Mouse (Mus musculus): ENCODE data around the gene Ptpro. TPM values are rescaled to one million over a fixed set of nuclear protein-coding genes. Genes with fewer than 3 reads are reported as not detected.
"Not testable (repeated sequence)": the region's sequence is repeated elsewhere in the genome, so short reads cannot be mapped to it uniquely, and the experiment has no call there.

Ptpro gene
- polyA plus RNA-seq, 1 experiment from 2014 or later, result 4.5 TPM

DNA sequence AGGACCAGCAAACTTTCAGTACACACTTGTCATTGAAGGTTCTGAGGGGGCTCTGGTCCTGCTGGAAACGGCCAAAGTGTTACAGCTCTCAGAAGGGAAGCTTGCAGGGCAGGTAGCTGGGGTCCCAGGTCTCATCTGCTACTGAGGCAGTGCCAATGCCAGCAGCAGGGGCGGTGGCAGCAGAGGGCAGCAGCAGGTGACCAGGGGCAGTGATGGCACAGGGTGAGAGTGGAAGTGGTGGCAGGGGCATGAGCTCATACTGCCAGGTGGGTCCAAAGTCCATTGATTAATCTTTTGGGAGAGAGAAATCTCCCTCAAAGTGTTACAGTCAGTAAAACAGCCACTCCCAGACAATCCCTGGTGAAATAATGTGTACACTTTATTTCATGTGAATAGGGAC is 214.1 kb downstream of the Ptpro start:
- ATAC-seq (replicated peaks; ENCODE audit: insufficient number of reproducible peaks, low FRiP score, low TSS enrichment, low read depth), result no peak
- no peaks in the 10 kb centered on the region for H3K4me1 ChIP-seq (ENCODE audit: control insufficient read depth, insufficient read depth, low read length)
- 83% methylated on average over 2 of the region's 2 CpGs for WGBS

GRCm38 (mm10) chr6:137467696-137468095 is 215.6 kb downstream of the Ptpro start:
- no peak overlapping the region for H3K4me2 ChIP-seq (ENCODE audit: low read depth, low read length)
- H3K9ac ChIP-seq (replicated peaks; ENCODE audit: low read length), result no peak overlapping the region
- H3K9me3 ChIP-seq (replicated peaks; ENCODE audit: control insufficient read depth, low read length), result no peaks in the 10 kb centered on the region
- ATAC-seq (replicated peaks; ENCODE audit: insufficient number of reproducible peaks, low FRiP score, low TSS enrichment, low read depth) (no peak), DNase-seq (ENCODE audit: low spot score) (no peak)
- no peaks in the 10 kb centered on the region for H3K27me3 ChIP-seq (ENCODE audit: control insufficient read depth, insufficient read depth, low read length)
- 84% methylated on average over 3 of the region's 3 CpGs for WGBS
- H3K4me3 ChIP-seq (ENCODE audit: low read depth, low read length), result no peak overlapping the region
- H3K27ac ChIP-seq (replicated peaks; ENCODE audit: low read depth, low read length), result no peak overlapping the region
- no peaks in the 10 kb centered on the region for H3K4me1 ChIP-seq (ENCODE audit: control insufficient read depth, insufficient read depth, low read length)
- H3K36me3 ChIP-seq (replicated peaks; ENCODE audit: control insufficient read depth, insufficient read depth, low read depth, low read length), result no peaks in the 10 kb centered on the region

More for the DNA sequence above, 214.1 kb downstream of the Ptpro start:
- Histone ChIP-seq H3K27ac (replicated peaks; ENCODE audit: low read depth, low read length) (no peak overlapping the region), H3K9me3 (replicated peaks; ENCODE audit: control insufficient read depth, low read length) (no peaks in the 10 kb centered on the region), H3K36me3 (replicated peaks; ENCODE audit: control insufficient read depth, insufficient read depth, low read depth, low read length) (no peaks in the 10 kb centered on the region), H3K4me3 (ENCODE audit: low read depth, low read length) (no peak overlapping the region), H3K27me3 (ENCODE audit: control insufficient read depth, insufficient read depth, low read length) (no peaks in the 10 kb centered on the region), H3K9ac (replicated peaks; ENCODE audit: low read length) (no peak overlapping the region), H3K4me2 (ENCODE audit: low read depth, low read length) (no peak overlapping the region)
- DNase-seq (ENCODE audit: low spot score), result no peak

DNA sequence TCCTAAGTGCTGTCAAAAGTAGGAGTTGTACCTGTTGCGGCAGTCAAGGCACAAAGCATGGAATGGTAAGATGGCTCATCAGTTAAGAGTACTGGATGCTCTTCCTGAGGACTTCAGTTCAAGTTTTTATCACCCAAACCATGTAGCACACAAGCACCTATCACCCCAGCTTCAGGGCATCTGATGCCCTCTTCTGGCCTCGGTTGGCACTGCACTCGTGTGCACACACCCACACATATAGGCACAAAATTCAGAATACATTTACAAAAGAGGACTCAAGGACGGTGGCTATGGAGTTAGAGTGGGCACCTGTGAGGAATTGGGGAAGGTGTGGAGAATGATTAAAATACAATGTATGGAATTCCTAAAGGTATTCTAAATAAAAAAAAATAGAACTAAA is 217.4 kb downstream of the Ptpro start:
- no peak for ATAC-seq (replicated peaks; ENCODE audit: insufficient number of reproducible peaks, low FRiP score, low TSS enrichment, low read depth)
- DNase-seq (ENCODE audit: low spot score), result no peak
- Histone ChIP-seq H3K4me2 (ENCODE audit: low read depth, low read length) (no peak overlapping the region), H3K36me3 (replicated peaks; ENCODE audit: control insufficient read depth, insufficient read depth, low read depth, low read length) (no peaks in the 10 kb centered on the region), H3K4me3 (ENCODE audit: low read depth, low read length) (no peak overlapping the region), H3K27ac (replicated peaks; ENCODE audit: low read depth, low read length) (no peak overlapping the region), H3K9ac (replicated peaks; ENCODE audit: low read length) (no peak overlapping the region), H3K9me3 (replicated peaks; ENCODE audit: control insufficient read depth, low read length) (no peaks in the 10 kb centered on the region), H3K4me1 (ENCODE audit: control insufficient read depth, insufficient read depth, low read length) (no peaks in the 10 kb centered on the region), H3K27me3 (ENCODE audit: control insufficient read depth, insufficient read depth, low read length) (no peaks in the 10 kb centered on the region)
- WGBS, result 92% methylated on average over 4 of the region's 4 CpGs

DNA sequence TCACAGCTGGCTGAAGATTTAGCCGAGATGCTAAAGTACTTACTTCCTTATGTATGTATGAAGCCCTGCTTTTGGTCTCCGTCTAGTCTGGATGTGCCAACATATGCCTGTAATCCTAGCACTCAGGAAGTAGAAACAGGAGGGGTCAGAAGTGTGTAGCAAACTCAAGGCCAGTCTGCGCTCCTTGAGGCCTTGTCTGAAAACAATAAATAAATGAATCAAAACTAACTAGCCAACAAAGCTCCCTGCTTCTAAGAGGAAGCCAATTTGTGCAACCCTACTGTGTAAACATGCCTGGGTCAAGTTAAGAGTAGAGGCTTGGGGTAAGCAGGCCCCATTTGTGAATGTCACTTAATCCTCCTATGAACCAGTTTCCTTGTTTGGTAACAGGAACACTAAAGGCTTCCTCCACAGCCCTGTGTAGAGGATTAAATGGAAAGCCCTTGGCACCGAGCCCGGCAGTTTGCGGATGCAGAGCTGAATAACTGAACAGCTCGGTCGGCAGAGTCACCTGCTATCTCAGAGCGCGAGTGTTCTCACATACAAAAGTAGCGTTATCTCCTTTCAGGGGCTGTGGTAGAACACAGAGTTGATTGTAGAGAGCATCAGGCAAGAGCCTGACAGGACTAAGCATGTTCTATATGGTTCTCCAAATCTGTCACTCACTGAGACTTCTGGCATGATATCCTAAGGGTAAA is 218.9 kb downstream of the Ptpro start:
- no peak overlapping the region for H3K27ac ChIP-seq (replicated peaks; ENCODE audit: low read depth, low read length)

DNA sequence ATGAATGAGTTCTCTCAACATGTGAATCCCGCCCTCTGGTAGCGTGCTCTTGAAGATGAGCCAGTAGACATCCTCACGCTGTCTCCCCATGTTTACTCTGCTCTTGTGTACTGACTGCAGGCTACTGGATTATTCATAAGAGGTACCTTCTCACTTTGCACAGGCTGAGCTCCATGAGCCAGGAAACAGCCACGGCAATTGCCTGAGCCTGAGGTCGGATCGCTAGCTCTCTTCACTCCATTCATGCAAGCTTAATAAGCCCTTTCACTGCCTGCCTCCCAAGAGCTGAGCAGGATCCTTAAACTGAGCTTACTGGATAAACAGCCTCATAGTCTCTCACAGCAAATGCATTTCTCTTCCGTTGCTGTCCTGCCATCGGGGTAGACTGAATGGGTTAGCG is 220.0 kb downstream of the Ptpro start:
- 72% methylated on average over 9 of the region's 9 CpGs for WGBS
- DNase-seq (ENCODE audit: low spot score) (no peak), ATAC-seq (replicated peaks; ENCODE audit: insufficient number of reproducible peaks, low FRiP score, low TSS enrichment, low read depth) (no peak)
- no peak overlapping the region for H3K4me2 ChIP-seq (ENCODE audit: low read depth, low read length)
- no peak overlapping the region for H3K4me3 ChIP-seq (ENCODE audit: low read depth, low read length)
- no peaks in the 10 kb centered on the region for H3K4me1 ChIP-seq (ENCODE audit: control insufficient read depth, insufficient read depth, low read length)
- H3K27ac ChIP-seq (replicated peaks; ENCODE audit: low read depth, low read length), result no peak overlapping the region
- H3K9ac ChIP-seq (replicated peaks; ENCODE audit: low read length), result no peak overlapping the region
- no peaks in the 10 kb centered on the region for H3K9me3 ChIP-seq (replicated peaks; ENCODE audit: control insufficient read depth, low read length)
- H3K27me3 ChIP-seq (ENCODE audit: control insufficient read depth, insufficient read depth, low read length), result no peaks in the 10 kb centered on the region
- no peaks in the 10 kb centered on the region for H3K36me3 ChIP-seq (replicated peaks; ENCODE audit: control insufficient read depth, insufficient read depth, low read depth, low read length)

More for the DNA sequence above, 218.9 kb downstream of the Ptpro start:
- ATAC-seq (replicated peaks; ENCODE audit: insufficient number of reproducible peaks, low FRiP score, low TSS enrichment, low read depth) (peak; percentile 45; the same call in 1 of the 2 replicates), DNase-seq (ENCODE audit: low spot score) (peak; percentile 61)
- no peaks in the 10 kb centered on the region for H3K27me3 ChIP-seq (ENCODE audit: control insufficient read depth, insufficient read depth, low read length)
- no peak overlapping the region for H3K4me2 ChIP-seq (ENCODE audit: low read depth, low read length)
- no peak overlapping the region for H3K4me3 ChIP-seq (ENCODE audit: low read depth, low read length)
- H3K4me1 ChIP-seq (ENCODE audit: control insufficient read depth, insufficient read depth, low read length), result no peaks in the 10 kb centered on the region
- H3K9me3 ChIP-seq (replicated peaks; ENCODE audit: control insufficient read depth, low read length), result no peaks in the 10 kb centered on the region
- H3K9ac ChIP-seq (replicated peaks; ENCODE audit: low read length), result no peak overlapping the region
- H3K36me3 ChIP-seq (replicated peaks; ENCODE audit: control insufficient read depth, insufficient read depth, low read depth, low read length), result no peaks in the 10 kb centered on the region
- WGBS, result 53% methylated on average over 11 of the region's 11 CpGs

DNA sequence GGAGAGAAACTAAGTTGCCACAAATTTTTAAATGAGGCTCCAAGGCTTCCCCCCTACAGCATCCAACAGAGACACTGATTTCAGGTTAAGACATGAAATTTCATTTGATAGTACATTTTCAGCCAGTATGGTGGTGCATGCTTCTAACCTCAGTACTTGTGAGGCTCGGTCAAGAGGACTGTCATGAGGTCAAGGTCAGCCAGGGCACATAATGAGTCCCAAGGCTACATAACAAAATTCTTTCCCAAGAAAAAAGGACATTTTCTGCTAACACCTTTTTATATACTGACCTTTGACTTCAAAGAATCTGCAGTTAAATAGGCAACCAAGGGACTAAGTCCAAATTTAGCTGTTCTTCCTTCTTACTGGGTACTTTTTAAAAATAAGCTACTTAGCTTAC is 221.3 kb downstream of the Ptpro start:
- H3K4me1 ChIP-seq (ENCODE audit: control insufficient read depth, insufficient read depth, low read length), result no peaks in the 10 kb centered on the region
- no peak overlapping the region for H3K4me3 ChIP-seq (ENCODE audit: low read depth, low read length)
- no peak overlapping the region for H3K9ac ChIP-seq (replicated peaks; ENCODE audit: low read length)
- ATAC-seq (replicated peaks; ENCODE audit: insufficient number of reproducible peaks, low FRiP score, low TSS enrichment, low read depth), result no peak
- WGBS, result 50% methylated on average over 1 of the region's 1 CpGs
- H3K27ac ChIP-seq (replicated peaks; ENCODE audit: low read depth, low read length), result no peak overlapping the region
- H3K36me3 ChIP-seq (replicated peaks; ENCODE audit: control insufficient read depth, insufficient read depth, low read depth, low read length), result no peaks in the 10 kb centered on the region
- H3K9me3 ChIP-seq (replicated peaks; ENCODE audit: control insufficient read depth, low read length), result no peaks in the 10 kb centered on the region
- H3K4me2 ChIP-seq (ENCODE audit: low read depth, low read length), result no peak overlapping the region
- no peak for DNase-seq (ENCODE audit: low spot score)
- H3K27me3 ChIP-seq (ENCODE audit: control insufficient read depth, insufficient read depth, low read length), result no peaks in the 10 kb centered on the region

DNA sequence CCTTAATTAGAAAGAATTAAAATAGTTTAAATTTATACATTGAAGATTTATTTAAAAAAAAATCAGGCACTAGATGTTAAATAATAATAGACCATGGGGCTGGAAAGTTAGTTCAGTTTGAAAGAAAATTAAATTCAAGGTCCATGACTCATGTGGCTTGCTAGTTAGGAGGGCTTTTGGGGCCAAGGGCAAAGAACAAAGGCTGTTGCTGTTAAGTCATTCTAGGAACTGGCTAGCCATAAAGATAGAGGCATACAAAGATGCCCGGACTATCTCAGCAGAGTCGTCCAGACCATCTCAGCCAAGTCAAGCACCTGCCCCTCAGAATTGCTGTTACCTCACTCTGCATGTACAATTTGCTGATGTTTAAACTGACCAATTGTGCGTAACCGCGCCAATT is 223.6 kb downstream of the Ptpro start:
- not testable (repeated sequence) for H3K4me3 ChIP-seq (ENCODE audit: low read depth, low read length); DNase-seq (ENCODE audit: low spot score); H3K27ac ChIP-seq (replicated peaks; ENCODE audit: low read depth, low read length); H3K4me2 ChIP-seq (ENCODE audit: low read depth, low read length); H3K36me3 ChIP-seq (replicated peaks; ENCODE audit: control insufficient read depth, insufficient read depth, low read depth, low read length); H3K9ac ChIP-seq (replicated peaks; ENCODE audit: low read length); H3K9me3 ChIP-seq (replicated peaks; ENCODE audit: control insufficient read depth, low read length); H3K27me3 ChIP-seq (ENCODE audit: control insufficient read depth, insufficient read depth, low read length); ATAC-seq (replicated peaks; ENCODE audit: insufficient number of reproducible peaks, low FRiP score, low TSS enrichment, low read depth); H3K4me1 ChIP-seq (ENCODE audit: control insufficient read depth, insufficient read depth, low read length)
- WGBS, result 92% methylated on average over 5 of the region's 5 CpGs

- no peaks in the 10 kb centered on the region for H3K9me3 ChIP-seq (replicated peaks; ENCODE audit: control insufficient read depth, low read length)
- no peaks in the 10 kb centered on the region for H3K36me3 ChIP-seq (replicated peaks; ENCODE audit: control insufficient read depth, insufficient read depth, low read depth, low read length)
- DNase-seq (ENCODE audit: low spot score) (no peak), ATAC-seq (replicated peaks; ENCODE audit: insufficient number of reproducible peaks, low FRiP score, low TSS enrichment, low read depth) (no peak)
- H3K9ac ChIP-seq (replicated peaks; ENCODE audit: low read length), result no peak overlapping the region
- no peak overlapping the region for H3K4me3 ChIP-seq (ENCODE audit: low read depth, low read length)
- no peak overlapping the region for H3K4me2 ChIP-seq (ENCODE audit: low read depth, low read length)
- 85% methylated on average over 7 of the region's 7 CpGs for WGBS
- H3K27ac ChIP-seq (replicated peaks; ENCODE audit: low read depth, low read length), result no peak overlapping the region
- no peaks in the 10 kb centered on the region for H3K4me1 ChIP-seq (ENCODE audit: control insufficient read depth, insufficient read depth, low read length)
- H3K27me3 ChIP-seq (ENCODE audit: control insufficient read depth, insufficient read depth, low read length), result no peaks in the 10 kb centered on the region
Measured at GRCm38 (mm10) chr6:137482891-137483290, 230.8 kb downstream of the Ptpro start.

All from embryonic facial prominence, embryonic 11.5 days (tissue).